Mouse (Mus musculus) spleen, adult 2 months (tissue): ENCODE results near the gene Hsd17b1.

ENCODE experiments used
- CTCF ChIP-seq: fragments of 200-500 bp; IDR thresholded peaks from 2 replicates; pipeline ENCODE4 v1.5.1; 2011; ENCODE audit warnings: mild to moderate bottlenecking, inconsistent platforms; ENCODE audit not compliant: insufficient read depth, insufficient read length, insufficient replicate concordance; ENCODE audit errors: extremely low read depth
- POLR2A ChIP-seq: fragments of 200-500 bp; IDR thresholded peaks from 2 replicates; pipeline ENCODE4 v1.6.1; 2011; ENCODE audit warnings: low read depth, low read length, inconsistent platforms

- TF ChIP-seq CTCF (no peak), POLR2A (no peak)
Observed at GRCm38 (mm10) chr11:101127075-101127474, 48.9 kb downstream of the Hsd17b1 start.
